Mouse (Mus musculus) liver, embryonic 16.5 days (tissue): ENCODE data around the gene Fam185a. TPM values are rescaled to one million over a fixed set of nuclear protein-coding genes. Genes with fewer than 3 reads are reported as not detected.

Experiments
- ATAC-seq: fragments of 200-750 bp; cut with Nextera tagmentation; 2 replicates; pipeline ENCODE4 v1.8.0; 2017; ENCODE audit warnings: low read depth, mild to moderate bottlenecking, moderate number of reproducible peaks, moderate library complexity
- H3K27ac ChIP-seq: fragments of 300-500 bp; sonication (generic); 2 replicates; pipeline ENCODE4 v1.5.1; 2014; ENCODE audit warnings: mild to moderate bottlenecking, low read length
- H3K27me3 ChIP-seq: fragments of 300-500 bp; sonication (generic); 2 replicates; pipeline ENCODE4 v1.6.1; 2014; ENCODE audit warnings: low read depth, low read length, mixed read lengths; ENCODE audit not compliant: control insufficient read depth, insufficient read depth
- H3K36me3 ChIP-seq: fragments of 300-500 bp; sonication (generic); 2 replicates; pipeline ENCODE4 v1.6.1; 2014; ENCODE audit warnings: mild to moderate bottlenecking; ENCODE audit not compliant: control insufficient read depth, insufficient read depth
- H3K4me1 ChIP-seq: fragments of 300-500 bp; sonication (generic); 2 replicates; pipeline ENCODE4 v1.6.1; 2014; ENCODE audit warnings: low read depth, low read length, mixed read lengths; ENCODE audit not compliant: control insufficient read depth
- H3K4me2 ChIP-seq: fragments of 300-500 bp; sonication (generic); 2 replicates; pipeline ENCODE4 v1.6.1; 2014; ENCODE audit warnings: low read depth, low read length, mixed read lengths
- H3K4me3 ChIP-seq: fragments of 300-500 bp; sonication (generic); 2 replicates; pipeline ENCODE4 v1.5.1; 2014; ENCODE audit warnings: low read depth, mild to moderate bottlenecking, low read length
- H3K9ac ChIP-seq: fragments of 300-500 bp; sonication (generic); 2 replicates; pipeline ENCODE4 v1.6.1; 2014; ENCODE audit warnings: low read depth, low read length
- H3K9me3 ChIP-seq: fragments of 300-500 bp; sonication (generic); replicated peaks from 2 replicates; pipeline ENCODE4 v1.6.1; 2016; ENCODE audit warnings: low read length; ENCODE audit not compliant: control insufficient read depth
- WGBS: fragments of 180-500 bp; shearing (Covaris S2); extraction: QIAGEN DNeasy Blood & Tissue Kit; methylation state at CpG from one replicate; pipeline ENCODE4 v1.1.7; 2014; ENCODE audit not compliant: insufficient replicate concordance; 5-methylcytosine and 5-hydroxymethylcytosine counted together
- polyA plus RNA-seq: library from polyadenylated mRNA; unstranded; fragments of >200 nt; fragmentation: Nextera tagmentation; extraction: Ambion mirVana; gene quantifications from 2 replicates; pipeline ENCODE4 v1.2.1, GENCODE M21; 2015

Gene Fam185a
- polyA plus RNA-seq, 1 experiment from 2014 or later, result 2.8 TPM

GRCm38 (mm10) chr5:21440833-21441530 is 16.2 kb downstream of the Fam185a start:
- no peak for ATAC-seq
- no peaks in the 10 kb centered on the region for H3K27me3 ChIP-seq
- no peaks in the 10 kb centered on the region for H3K9me3 ChIP-seq
- no peak overlapping the region for H3K9ac ChIP-seq
- no peaks in the 10 kb centered on the region for H3K36me3 ChIP-seq
- no peak overlapping the region for H3K27ac ChIP-seq
- no peaks in the 10 kb centered on the region for H3K4me1 ChIP-seq
- H3K4me2 ChIP-seq, result no peak overlapping the region
- 58% methylated on average over 8 of the region's 8 CpGs for WGBS
- H3K4me3 ChIP-seq, result no peak overlapping the region

GRCm38 (mm10) chr5:21467387-21467786 is 42.6 kb downstream of the Fam185a start:
- no peak overlapping the region for H3K9ac ChIP-seq
- 73% methylated on average over 7 of the region's 7 CpGs for WGBS
- no peaks in the 10 kb centered on the region; the same call in 1 of the 2 replicates for H3K36me3 ChIP-seq
- ATAC-seq, result no peak
- no peak overlapping the region for H3K4me3 ChIP-seq
- H3K27me3 ChIP-seq, result no peaks in the 10 kb centered on the region
- H3K27ac ChIP-seq, result no peak overlapping the region
- H3K9me3 ChIP-seq, result no peaks in the 10 kb centered on the region
- H3K4me1 ChIP-seq, result no peaks in the 10 kb centered on the region
- no peak overlapping the region for H3K4me2 ChIP-seq

GRCm38 (mm10) chr5:21468100-21468499 is 43.3 kb downstream of the Fam185a start:
- H3K27me3 ChIP-seq, result no peaks in the 10 kb centered on the region
- WGBS, result 82% methylated on average over 12 of the region's 12 CpGs
- no peak for ATAC-seq
- no peak overlapping the region for H3K9ac ChIP-seq
- no peaks in the 10 kb centered on the region for H3K9me3 ChIP-seq
- no peaks in the 10 kb centered on the region for H3K4me1 ChIP-seq
- no peak overlapping the region for H3K4me2 ChIP-seq
- H3K27ac ChIP-seq, result no peak overlapping the region
- no peaks in the 10 kb centered on the region; the same call in 1 of the 2 replicates for H3K36me3 ChIP-seq
- no peak overlapping the region for H3K4me3 ChIP-seq

- H3K27ac ChIP-seq, result no peak overlapping the region
- H3K4me2 ChIP-seq, result no peak overlapping the region
- H3K9me3 ChIP-seq, result no peaks in the 10 kb centered on the region
- no peak for ATAC-seq
- no peaks in the 10 kb centered on the region for H3K27me3 ChIP-seq
- no peak overlapping the region for H3K9ac ChIP-seq
- no peaks in the 10 kb centered on the region for H3K4me1 ChIP-seq
- no peak overlapping the region for H3K4me3 ChIP-seq
- 82% methylated on average over 5 of the region's 5 CpGs for WGBS
- no peaks in the 10 kb centered on the region for H3K36me3 ChIP-seq
Observed at GRCm38 (mm10) chr5:21478428-21478827, 53.7 kb downstream of the Fam185a start.

- no peaks in the 10 kb centered on the region for H3K27me3 ChIP-seq
- H3K36me3 ChIP-seq, result no peaks in the 10 kb centered on the region
- H3K9me3 ChIP-seq, result no peaks in the 10 kb centered on the region
- 57% methylated on average over 5 of the region's 5 CpGs for WGBS
- H3K9ac ChIP-seq, result no peak overlapping the region
- H3K27ac ChIP-seq, result no peak overlapping the region
- no peak for ATAC-seq
- no peak overlapping the region for H3K4me2 ChIP-seq
- no peaks in the 10 kb centered on the region for H3K4me1 ChIP-seq
- H3K4me3 ChIP-seq, result no peak overlapping the region
Observed at GRCm38 (mm10) chr5:21479746-21480145, 55.0 kb downstream of the Fam185a start.

GRCm38 (mm10) chr5:21481521-21481920 is 56.8 kb downstream of the Fam185a start:
- 77% methylated on average over 6 of the region's 6 CpGs for WGBS
- Histone ChIP-seq H3K4me1 (no peaks in the 10 kb centered on the region), H3K4me2 (no peak overlapping the region), H3K9me3 (no peaks in the 10 kb centered on the region), H3K36me3 (no peaks in the 10 kb centered on the region), H3K4me3 (no peak overlapping the region), H3K27ac (no peak overlapping the region), H3K27me3 (no peaks in the 10 kb centered on the region), H3K9ac (no peak overlapping the region)
- no peak for ATAC-seq

GRCm38 (mm10) chr5:21482446-21483222 is 57.9 kb downstream of the Fam185a start:
- no peaks in the 10 kb centered on the region for H3K4me1 ChIP-seq
- no peak for ATAC-seq
- no peak overlapping the region for H3K9ac ChIP-seq
- WGBS, result 56% methylated on average over 11 of the region's 11 CpGs
- no peaks in the 10 kb centered on the region for H3K36me3 ChIP-seq
- H3K4me3 ChIP-seq, result no peak overlapping the region
- H3K4me2 ChIP-seq, result no peak overlapping the region
- H3K9me3 ChIP-seq, result no peaks in the 10 kb centered on the region
- no peaks in the 10 kb centered on the region for H3K27me3 ChIP-seq
- no peak overlapping the region for H3K27ac ChIP-seq

GRCm38 (mm10) chr5:21483275-21483674 is 58.5 kb downstream of the Fam185a start:
- H3K27ac ChIP-seq, result no peak overlapping the region
- WGBS, result 79% methylated on average over 8 of the region's 8 CpGs

GRCm38 (mm10) chr5:21485197-21485829 is 60.6 kb downstream of the Fam185a start:
- Histone ChIP-seq H3K27me3 (no peaks in the 10 kb centered on the region), H3K36me3 (no peaks in the 10 kb centered on the region), H3K4me2 (no peak overlapping the region), H3K4me3 (no peak overlapping the region), H3K9me3 (no peaks in the 10 kb centered on the region), H3K27ac (no peak overlapping the region), H3K9ac (no peak overlapping the region), H3K4me1 (no peaks in the 10 kb centered on the region)
- no peak for ATAC-seq
- WGBS, result 67% methylated on average over 8 of the region's 8 CpGs

More at GRCm38 (mm10) chr5:21483275-21483674, 58.5 kb downstream of the Fam185a start:
- H3K4me1 ChIP-seq, result no peaks in the 10 kb centered on the region
- no peak for ATAC-seq
- no peaks in the 10 kb centered on the region for H3K36me3 ChIP-seq
- H3K9ac ChIP-seq, result no peak overlapping the region
- H3K9me3 ChIP-seq, result no peaks in the 10 kb centered on the region
- H3K4me3 ChIP-seq, result no peak overlapping the region
- no peak overlapping the region for H3K4me2 ChIP-seq
- H3K27me3 ChIP-seq, result no peaks in the 10 kb centered on the region
